Mouse (Mus musculus) CH12.LX (cell line): ENCODE measurements around the gene Entpd8. TPM values are rescaled to one million over a fixed set of nuclear protein-coding genes. Genes with fewer than 3 reads are reported as not detected.

Source experiments
- DNase-seq: peaks from one replicate; pipeline ENCODE4 v3.0.0-alpha.2; 2013; ENCODE audit errors: extremely low read depth
- H3K27ac ChIP-seq: 2 replicates; pipeline ENCODE4 v1.5.1; 2012; ENCODE audit warnings: low read depth, mild to moderate bottlenecking, control low read depth, moderate library complexity; ENCODE audit not compliant: insufficient read depth
- H3K27me3 ChIP-seq: replicated peaks from 2 replicates; pipeline ENCODE3; 2012; ENCODE audit warnings: inconsistent platforms
- H3K36me3 ChIP-seq, 2 experiments: replicated peaks in 1 of 2; 2 replicates each; pipeline versions ENCODE3 to v1.6.1; 2012; ENCODE audit warnings: inconsistent platforms in 1 of 2, low read length in 1 of 2, mild to moderate bottlenecking in 1 of 2, mixed read lengths in 1 of 2, moderate library complexity in 1 of 2; ENCODE audit not compliant: control insufficient read depth in 1 of 2, insufficient read depth in 1 of 2
- H3K4me1 ChIP-seq, 2 experiments: 2 replicates each; pipeline ENCODE4 v1.6.1; 2012; ENCODE audit warnings: inconsistent platforms in 1 of 2, moderate library complexity in 1 of 2; ENCODE audit not compliant: insufficient read depth in 2 of 2, control insufficient read depth in 1 of 2
- H3K4me2 ChIP-seq: 2 replicates; pipeline ENCODE4 v1.6.1; 2012; ENCODE audit warnings: low read depth, mild to moderate bottlenecking, control low read depth; ENCODE audit not compliant: poor library complexity, insufficient read depth, severe bottlenecking
- H3K4me3 ChIP-seq, 3 experiments: fragments of 150-350 bp in 1 of 3; sonication (generic) in 1 of 3; replicated peaks in 1 of 3; 2 replicates each; pipeline versions ENCODE3 to v1.5.1; 2011 to 2012; ENCODE audit warnings: low read depth in 2 of 3, low read length in 2 of 3, mild to moderate bottlenecking in 2 of 3, moderate library complexity in 2 of 3, control low read depth in 1 of 3, improper control_type of control experiment in 1 of 3, inconsistent platforms in 1 of 3, mixed read lengths in 1 of 3; ENCODE audit not compliant: poor library complexity in 1 of 3
- H3K79me2 ChIP-seq: replicated peaks from 2 replicates; pipeline ENCODE4 v1.6.1; 2012; ENCODE audit warnings: mild to moderate bottlenecking, moderate library complexity; ENCODE audit not compliant: control insufficient read depth, poor library complexity, insufficient read depth, severe bottlenecking; ENCODE audit errors: extremely low read depth
- H3K9ac ChIP-seq: 2 replicates; pipeline ENCODE4 v1.6.1; 2012; ENCODE audit warnings: low read depth, mild to moderate bottlenecking, control low read depth, moderate library complexity; ENCODE audit not compliant: insufficient read depth
- H3K9me3 ChIP-seq: replicated peaks from 2 replicates; pipeline ENCODE3; 2012; ENCODE audit warnings: low read length, inconsistent platforms, mixed read lengths
- CHD1 ChIP-seq: IDR thresholded peaks from 2 replicates; pipeline ENCODE4 v1.6.1; 2012; ENCODE audit warnings: low read depth, low read length, improper control_type of control experiment, inconsistent platforms
- CTCF ChIP-seq, 2 experiments: IDR thresholded peaks in 1 of 2; conservative IDR thresholded peaks in 1 of 2; 2 replicates each; pipeline ENCODE4 v1.5.1; 2011 to 2012; ENCODE audit warnings: low read depth in 2 of 2, low read length in 2 of 2, improper control_type of control experiment in 1 of 2, inconsistent platforms in 1 of 2, mild to moderate bottlenecking in 1 of 2, moderate library complexity in 1 of 2
- E2F4 ChIP-seq: IDR thresholded peaks from 2 replicates; pipeline ENCODE4 v1.6.1; 2011; ENCODE audit warnings: low read depth, low read length, improper control_type of control experiment; ENCODE audit not compliant: insufficient replicate concordance
- ELF1 ChIP-seq: IDR thresholded peaks from 2 replicates; pipeline ENCODE4 v1.6.1; 2014; ENCODE audit warnings: low read depth, mild to moderate bottlenecking, inconsistent platforms, low read length, improper control_type of control experiment
- EP300 ChIP-seq: IDR thresholded peaks from 2 replicates; pipeline ENCODE4 v1.6.1; 2011; ENCODE audit warnings: low read length, improper control_type of control experiment
- ETS1 ChIP-seq: conservative IDR thresholded peaks from 2 replicates; pipeline ENCODE4 v1.6.1; 2012; ENCODE audit warnings: low read depth, mild to moderate bottlenecking, inconsistent platforms, low read length, improper control_type of control experiment, moderate library complexity
- GABPA ChIP-seq: IDR thresholded peaks from 2 replicates; pipeline ENCODE4 v1.6.1; 2012; ENCODE audit warnings: low read depth, low read length, improper control_type of control experiment, inconsistent platforms; ENCODE audit not compliant: insufficient replicate concordance
- HCFC1 ChIP-seq: IDR thresholded peaks from 2 replicates; pipeline ENCODE4 v1.6.1; 2012; ENCODE audit warnings: low read depth, mild to moderate bottlenecking, inconsistent platforms, low read length, improper control_type of control experiment
- IRF4 ChIP-seq: IDR thresholded peaks from 2 replicates; pipeline ENCODE4 v1.6.1; 2014; ENCODE audit warnings: low read depth, mild to moderate bottlenecking, inconsistent platforms, low read length, improper control_type of control experiment
- MAFK ChIP-seq: IDR thresholded peaks from 2 replicates; pipeline ENCODE4 v1.6.1; 2011; ENCODE audit warnings: low read length, improper control_type of control experiment; ENCODE audit not compliant: insufficient replicate concordance
- MEF2A ChIP-seq: IDR thresholded peaks from 2 replicates; pipeline ENCODE4 v1.6.1; 2014; ENCODE audit warnings: low read depth, mild to moderate bottlenecking, inconsistent platforms, low read length, improper control_type of control experiment, borderline replicate concordance
- MXI1 ChIP-seq: IDR thresholded peaks from 2 replicates; pipeline ENCODE4 v1.6.1; 2011; ENCODE audit warnings: mild to moderate bottlenecking, low read depth, low read length, improper control_type of control experiment
- MYC ChIP-seq: IDR thresholded peaks from 2 replicates; pipeline ENCODE4 v1.6.1; 2011; ENCODE audit warnings: low read depth, mild to moderate bottlenecking, improper control_type of control experiment, low read length
- NELFE ChIP-seq: IDR thresholded peaks from 2 replicates; pipeline ENCODE4 v1.6.1; 2011; ENCODE audit warnings: low read depth, low read length, improper control_type of control experiment
- NRF1 ChIP-seq: IDR thresholded peaks from 2 replicates; pipeline ENCODE4 v1.6.1; 2014; ENCODE audit warnings: low read depth, mild to moderate bottlenecking, inconsistent platforms, low read length, improper control_type of control experiment, moderate library complexity
- PAX5 ChIP-seq: IDR thresholded peaks from 2 replicates; pipeline ENCODE4 v1.6.1; 2012; ENCODE audit warnings: low read length, inconsistent platforms, mixed read lengths
- POLR2A ChIP-seq: IDR thresholded peaks from 2 replicates; pipeline ENCODE4 v1.6.1; 2011; ENCODE audit warnings: low read depth, mild to moderate bottlenecking, improper control_type of control experiment, low read length
- RAD21 ChIP-seq: IDR thresholded peaks from 2 replicates; pipeline ENCODE4 v1.6.1; 2011; ENCODE audit warnings: low read depth, mild to moderate bottlenecking, low read length, improper control_type of control experiment, moderate library complexity
- SIN3A ChIP-seq: IDR thresholded peaks from 2 replicates; pipeline ENCODE4 v1.6.1; 2012; ENCODE audit warnings: low read length, improper control_type of control experiment, inconsistent platforms
- TCF12 ChIP-seq: IDR thresholded peaks from 2 replicates; pipeline ENCODE4 v1.6.1; 2014; ENCODE audit warnings: low read depth, mild to moderate bottlenecking, inconsistent platforms, low read length, improper control_type of control experiment
- USF1 ChIP-seq: IDR thresholded peaks from 2 replicates; pipeline ENCODE4 v1.6.1; 2014; ENCODE audit warnings: low read depth, mild to moderate bottlenecking, inconsistent platforms, low read length, improper control_type of control experiment
- USF2 ChIP-seq: conservative IDR thresholded peaks from 2 replicates; pipeline ENCODE4 v1.6.1; 2011; ENCODE audit warnings: low read depth, low read length, improper control_type of control experiment
- ZC3H11A ChIP-seq: IDR thresholded peaks from 2 replicates; pipeline ENCODE4 v1.6.1; 2012; ENCODE audit warnings: low read depth, mild to moderate bottlenecking, inconsistent platforms, low read length, improper control_type of control experiment
- ZKSCAN1 ChIP-seq: IDR thresholded peaks from 2 replicates; pipeline ENCODE4 v1.6.1; 2012; ENCODE audit warnings: low read depth, inconsistent platforms, low read length, improper control_type of control experiment, borderline replicate concordance
- dilution Hi-C: fragments of 300-500 bp; cut with MboI; formaldehyde crosslinking; loops from 2 replicates; pipeline ENCODE4 v1.14.3; 2020; ENCODE audit warnings: low sequenced_read_pairs; ENCODE audit not compliant: extremely low pct_unique_long_range_greater_than_20kb, extremely low pct_ligation_motif_present
- in situ Hi-C: fragments of 300-500 bp; cut with MboI; formaldehyde crosslinking; loops from 3 replicates; pipeline ENCODE4 v1.14.3; 2019; ENCODE audit warnings: low sequenced_read_pairs, low pct_ligation_motif_present, low pct_unique_long_range_greater_than_20kb, mixed read lengths
- polyA plus RNA-seq: library from polyadenylated mRNA; unstranded; fragments of >175 nt; gene quantifications from 2 replicates; pipeline ENCODE4 v1.2.1, GENCODE M21; 2012; ENCODE audit warnings: low read depth; ENCODE audit not compliant: insufficient read length
- total RNA-seq, 2 experiments: library from RNA; depleted of rRNA; stranded (reverse); fragments of 300-350 nt in 1 of 2; fragments of >200 nt in 1 of 2; gene quantifications; 2 replicates each; pipeline ENCODE4 v1.2.3; 2012 to 2014

The Entpd8 gene
- total and polyA plus RNA-seq, 3 experiments, result not detected

GRCm38 (mm10) chr2:25124411-25124810 lies 44.3 kb downstream of the Entpd8 start:
- no peak overlapping the region for H3K9ac ChIP-seq
- H3K36me3 ChIP-seq, result no peaks in the 10 kb centered on the region
- H3K9me3 ChIP-seq, result no peaks in the 10 kb centered on the region
- H3K4me1 ChIP-seq, result peaks cover 3 to 39% of the 10 kb centered on the region in 2 experiments
- H3K4me2 ChIP-seq, result no peak overlapping the region
- DNase-seq, result peak; percentile 6
- H3K27ac ChIP-seq, result no peak overlapping the region
- dilution Hi-C loops, result no loop called here
- H3K4me3 ChIP-seq, result no peak overlapping the region
- H3K27me3 ChIP-seq, result no peaks in the 10 kb centered on the region
- in situ Hi-C loops, result no loop called here
- no peaks in the 10 kb centered on the region for H3K79me2 ChIP-seq
- TF ChIP-seq USF1, result no peak
- TF ChIP-seq E2F4, result no peak
- TF ChIP-seq GABPA, result no peak
- no peak for TF ChIP-seq RAD21
- TF ChIP-seq MAFK, result no peak
- no peak for TF ChIP-seq MYC
- TF ChIP-seq MXI1, result no peak
- no peak for TF ChIP-seq HCFC1
- no peak for TF ChIP-seq SIN3A
- TF ChIP-seq EP300, result no peak
- TF ChIP-seq CHD1, result no peak
- TF ChIP-seq TCF12, result no peak
- TF ChIP-seq NRF1, result no peak
- no peak for TF ChIP-seq CTCF (conservative IDR thresholded peaks at IDR 0.05 in 1 of 2, IDR thresholded peaks at IDR 0.05 in 1 of 2; ENCODE audit: low read depth in 2 of 2, low read length in 2 of 2)
- TF ChIP-seq MEF2A, result no peak
- TF ChIP-seq USF2, result no peak
- no peak for TF ChIP-seq POLR2A
- TF ChIP-seq ETS1, result no peak
- no peak for TF ChIP-seq IRF4

DNA sequence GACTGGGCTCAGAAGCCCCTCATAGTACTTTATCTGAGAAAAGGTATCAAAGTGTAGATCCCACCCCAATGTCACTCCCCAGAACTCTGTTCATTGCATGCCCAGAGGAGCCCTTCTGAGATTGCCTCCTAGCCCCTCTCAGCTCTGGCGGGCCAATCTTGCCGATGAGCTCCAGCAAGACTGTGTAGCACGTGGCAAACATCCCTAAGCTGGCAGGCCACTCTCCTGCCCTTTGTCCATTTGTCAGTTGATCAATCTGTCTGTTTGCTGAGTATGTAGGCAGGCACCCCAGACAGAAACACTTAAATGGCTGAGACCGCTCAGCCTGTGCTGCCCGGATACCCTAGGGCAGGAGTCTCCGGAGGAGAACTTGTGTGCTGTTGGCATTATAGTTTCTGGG lies 45.0 kb downstream of the Entpd8 start:
- no peak for DNase-seq
- peaks cover 3 to 34% of the 10 kb centered on the region in 2 experiments for H3K4me1 ChIP-seq
- in situ Hi-C loops (loop anchor here (5.0 kb wide), 1 partner anchor 37 kb away; no protein-coding TSS in a partner anchor), dilution Hi-C loops (no loop called here)
- no peaks in the 10 kb centered on the region for H3K27me3 ChIP-seq
- H3K9ac ChIP-seq, result no peak overlapping the region
- H3K9me3 ChIP-seq, result no peaks in the 10 kb centered on the region
- H3K27ac ChIP-seq, result no peak overlapping the region
- no peak overlapping the region for H3K4me3 ChIP-seq
- H3K36me3 ChIP-seq, result no peaks in the 10 kb centered on the region
- TF ChIP-seq ZC3H11A (no peak), MXI1 (no peak), IRF4 (no peak), ELF1 (no peak), NELFE (no peak), TCF12 (no peak), E2F4 (no peak), EP300 (no peak), PAX5 (no peak), ETS1 (no peak), RAD21 (no peak), ZKSCAN1 (no peak)
- H3K79me2 ChIP-seq, result no peaks in the 10 kb centered on the region
- no peak overlapping the region for H3K4me2 ChIP-seq
